ENCODE assay signal across 13 mouse cellular contexts in genomic region chr8:120091032-120091431, GRCm38 (mm10). TPM values are rescaled to one million over a fixed set of nuclear protein-coding genes. Genes with fewer than 3 reads are reported as not detected.
DNase-seq lines count a peak whose midpoint lies in the region.
"Had no signal": no experiment of that assay in that cellular context is flagged by ENCODE, and none has a peak within 500 bp of the region (broad histone marks: within the 10 kb centered on the region; RNA-seq: fewer than 3 reads in every experiment).

No protein-coding gene starts in this region.

- DNase-seq in brain, adult 2 months (ENCODE audit: low read depth, low spot score), result peak; percentile 75
- DNase-seq in cerebellum, adult 11-12 months, result peak; percentile 80
- DNase-seq in cerebellum, adult 9-10 months, result peak; percentile 76
- peak; percentile 76 to 79 for DNase-seq in cerebellum, postnatal 25 days
- DNase-seq in layer of hippocampus, postnatal 25 days (ENCODE audit: extremely low spot score in 1 of 2, low spot score in 1 of 2), result no peak
- no peak for DNase-seq in heart, adult 8-10 months (ENCODE audit: low spot score)
- DNase-seq in right cerebral cortex, postnatal 36 days (ENCODE audit: low spot score in 2 of 2), result no peak
- DNase-seq: adrenal gland, postnatal 14 days; forebrain, postnatal 0 days; gastrocnemius, adult 2 months; gastrocnemius, postnatal 25 days; heart, postnatal 36 days; kidney, adult 2 months had no signal

RNA-seq across cellular contexts. Expression of gene Zdhhc7, which starts 10.2 kb away (rescaled TPM):
- total RNA-seq in layer of hippocampus, postnatal 25 days (2021), result 10 to 100 TPM; 36.5 to 40.0 TPM
- total RNA-seq in heart, adult 8-10 months (2022), result 10 to 100 TPM; 33.5 to 40.0 (median 34.3) TPM

RNA-seq across cellular contexts. Expression of gene 6430548M08Rik, which starts 22.9 kb away (rescaled TPM):
- 100 to 1,000 TPM; 151 to 168 TPM for total RNA-seq in layer of hippocampus, postnatal 25 days (2021)
- 10 to 100 TPM; 17.5 to 27.7 (median 22.0) TPM for total RNA-seq in heart, adult 8-10 months (2022)

Comparison
In these comparisons a context has a peak if more than half of its experiments do, and no peak if none do; other contexts are left out.
1. DNase-seq: peak in brain, adult 2 months (single experiment), cerebellum, adult 11-12 months (single experiment), cerebellum, adult 9-10 months (single experiment) and cerebellum, postnatal 25 days (2 of 2); none in layer of hippocampus, postnatal 25 days (0 of 2), heart, adult 8-10 months (single experiment) and right cerebral cortex, postnatal 36 days (0 of 2).
2. RNA of gene 6430548M08Rik, which starts 22.9 kb away (total RNA-seq): 151 to 168 TPM in layer of hippocampus, postnatal 25 days; 17.5 to 27.7 TPM in heart, adult 8-10 months; every median in the first group is over 4 times any median in the second.